Mouse (Mus musculus): ENCODE measurements around the gene Apopt1.

Gene Apopt1

GRCm38 (mm10) chr12:111713004-111713651 is at the start of gene Apopt1, which contains the start of gene Bag5:
Apopt1 (plus strand) TSS chr12:111713261.
Bag5 (minus strand) TSS chr12:111713257.
- DNase-seq = peak; percentile 93 to 95

GRCm38 (mm10) chr12:111664144-111664634 is 48.9 kb upstream of the Apopt1 start:
- DNase-seq = no peak

GRCm38 (mm10) chr12:111665041-111665880 is 47.8 kb upstream of the Apopt1 start:
- DNase-seq = no peak

GRCm38 (mm10) chr12:111666380-111666779 is 46.7 kb upstream of the Apopt1 start:
- DNase-seq = no peak

GRCm38 (mm10) chr12:111667421-111667820 is 45.6 kb upstream of the Apopt1 start:
- no peak for DNase-seq

- DNase-seq = peak; percentile 96 to 99
These were observed 44.6 kb upstream of the Apopt1 start for GRCm38 (mm10) chr12:111668457-111668912.

GRCm38 (mm10) chr12:111669000-111669788 is 43.9 kb upstream of the Apopt1 start:
- peak; percentile 33 to 55 for DNase-seq

- no peak for DNase-seq
These were observed 43.1 kb upstream of the Apopt1 start for GRCm38 (mm10) chr12:111669961-111670360.

GRCm38 (mm10) chr12:111670371-111670971 is 42.6 kb upstream of the Apopt1 start:
- DNase-seq = peak; percentile 46 to 63

GRCm38 (mm10) chr12:111670976-111671375 is 42.1 kb upstream of the Apopt1 start:
- DNase-seq = no peak

- peak; percentile 48 to 78 for DNase-seq
These were observed 41.6 kb upstream of the Apopt1 start for GRCm38 (mm10) chr12:111671431-111671902.

GRCm38 (mm10) chr12:111672176-111672575 is 40.9 kb upstream of the Apopt1 start, which contains the start of gene Ckb:
Ckb (minus strand) TSS chr12:111672338.
- DNase-seq = peak; percentile 70 to 83

- peak in 1 of 2 experiments; percentile 51 for DNase-seq
These were observed 40.5 kb upstream of the Apopt1 start for GRCm38 (mm10) chr12:111672581-111672980.

GRCm38 (mm10) chr12:111674850-111675486 is 38.1 kb upstream of the Apopt1 start:
- no peak for DNase-seq

- DNase-seq = no peak
These were observed 37.1 kb upstream of the Apopt1 start for GRCm38 (mm10) chr12:111675797-111676580.

GRCm38 (mm10) chr12:111677421-111677820 is 35.6 kb upstream of the Apopt1 start:
- peak; percentile 39 to 64 for DNase-seq

GRCm38 (mm10) chr12:111677882-111678669 is 35.0 kb upstream of the Apopt1 start, which contains the start of gene Trmt61a:
Trmt61a (plus strand) TSS chr12:111678105.
- DNase-seq = peak; percentile 94

- no peak for DNase-seq
These were observed 34.5 kb upstream of the Apopt1 start for GRCm38 (mm10) chr12:111678670-111678933.

- no peak for DNase-seq
These were observed 34.1 kb upstream of the Apopt1 start for GRCm38 (mm10) chr12:111678997-111679396.

- no peak for DNase-seq
These were observed 32.4 kb upstream of the Apopt1 start for GRCm38 (mm10) chr12:111680661-111681060.
